Mouse (Mus musculus): ENCODE results near the gene Cry1.

Cry1 gene

DNA sequence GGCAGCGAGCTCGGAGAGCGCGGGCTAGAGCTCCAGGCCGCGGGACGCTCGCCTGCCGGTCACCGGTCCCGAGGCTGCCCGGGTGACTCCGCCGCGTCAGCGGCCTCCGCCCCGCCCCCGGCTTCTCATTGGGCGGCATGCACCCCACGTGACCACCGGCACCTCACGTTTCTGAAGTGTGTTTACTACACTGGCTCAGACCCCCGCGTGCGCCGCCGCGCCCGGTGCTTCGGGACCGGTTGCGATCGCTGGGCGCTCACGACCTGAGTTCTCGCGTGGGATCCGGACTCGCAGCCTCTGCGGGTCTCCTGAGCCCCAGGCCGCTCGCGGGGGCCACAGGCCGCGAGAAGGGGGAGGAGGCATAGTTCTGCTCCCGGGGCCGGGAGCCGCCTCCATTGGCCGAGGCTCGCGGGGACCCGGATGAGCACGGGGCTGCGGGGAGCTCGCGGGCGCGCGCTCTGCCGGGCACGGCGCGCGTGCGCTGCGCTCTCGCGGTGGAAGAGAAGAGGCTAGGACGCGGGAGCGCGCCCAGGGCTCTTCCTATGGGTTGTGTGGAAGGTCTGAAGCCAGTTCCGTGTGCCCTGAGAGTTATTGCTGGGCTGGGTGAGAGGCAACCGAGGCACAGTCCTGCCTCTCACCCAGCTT, at the start of gene Cry1:
Cry1 (minus strand) TSS at position 101 of the 645 bp plus-strand sequence.
- DNase-seq, result peak; percentile 97

DNA sequence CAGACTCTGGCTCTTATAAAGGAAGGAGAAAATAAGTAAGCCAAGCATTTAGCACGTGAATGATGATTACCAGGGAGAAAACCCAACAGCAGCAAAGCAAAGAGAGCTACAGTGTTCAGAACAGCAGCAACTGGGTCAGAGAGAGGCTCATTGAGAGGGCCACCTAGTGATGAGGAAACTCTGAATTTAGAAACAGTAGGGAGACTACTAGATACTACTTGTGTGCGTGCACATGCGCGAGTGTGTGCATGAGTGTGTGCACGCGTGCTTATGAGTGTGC, 36.8 kb upstream of the Cry1 start:
- peak; percentile 24 for DNase-seq

DNA sequence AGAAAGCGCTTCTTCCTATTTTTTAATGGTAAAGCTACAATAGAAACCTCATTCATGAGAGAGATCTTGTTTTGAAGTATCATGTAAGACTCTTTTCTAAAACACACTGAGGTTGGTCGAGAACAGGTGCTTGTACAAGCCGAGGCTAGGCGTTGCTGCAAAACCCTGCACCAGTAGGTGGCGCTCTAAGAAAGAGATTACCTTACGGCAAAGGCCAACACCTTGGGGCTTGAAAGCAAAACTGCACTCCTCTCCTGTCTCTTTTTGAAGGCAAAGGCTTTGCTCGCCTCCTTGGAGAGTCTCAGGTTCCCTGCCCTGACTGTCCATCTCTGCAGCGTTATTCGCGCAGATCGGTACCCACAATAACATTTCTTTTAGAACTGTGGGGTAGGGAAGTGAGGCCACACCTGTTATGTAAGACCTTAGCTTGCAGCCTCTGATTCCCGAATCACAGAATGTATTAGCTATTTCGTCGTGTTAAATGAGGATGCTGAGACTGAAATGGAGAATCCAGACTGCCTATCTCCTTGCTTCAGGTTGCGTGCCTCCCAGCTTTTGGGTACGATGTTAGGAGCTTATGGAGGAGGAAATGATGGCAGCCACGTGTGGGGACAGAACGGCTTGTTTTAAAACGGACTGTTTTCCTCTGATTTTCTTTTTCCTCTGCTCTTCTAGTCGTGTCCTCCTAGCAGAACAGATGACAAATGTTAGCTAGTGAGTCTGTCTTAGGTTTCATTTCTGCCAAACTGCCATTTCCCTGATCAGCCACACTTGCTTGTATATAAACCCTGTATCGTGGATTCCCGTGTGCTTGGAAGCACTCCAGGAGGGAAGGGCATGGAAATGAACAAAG, 36.3 kb upstream of the Cry1 start:
- DNase-seq, result peak; percentile 91

GRCm38 (mm10) chr10:85214847-85215246, 30.0 kb upstream of the Cry1 start:
- no peak for DNase-seq

DNA sequence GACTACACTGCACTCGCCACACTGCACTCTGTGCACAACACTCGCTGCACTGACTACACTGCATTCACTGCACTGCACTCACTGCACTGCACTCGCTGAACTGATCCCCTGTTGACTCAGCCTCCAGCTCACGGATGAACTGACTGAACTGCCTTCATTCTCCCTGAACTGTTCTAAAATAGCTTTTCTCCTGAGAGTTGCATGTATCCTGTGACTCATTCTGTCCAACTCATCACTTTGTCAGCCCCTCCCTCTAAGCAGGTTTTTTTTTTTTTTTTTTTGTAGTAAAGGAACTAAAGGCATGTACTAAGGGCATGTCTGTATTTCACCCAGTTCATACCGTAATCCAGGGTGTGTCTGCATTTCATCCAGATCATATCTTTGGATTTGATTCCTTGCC, 26.8 kb upstream of the Cry1 start:
- DNase-seq, result no peak

DNA sequence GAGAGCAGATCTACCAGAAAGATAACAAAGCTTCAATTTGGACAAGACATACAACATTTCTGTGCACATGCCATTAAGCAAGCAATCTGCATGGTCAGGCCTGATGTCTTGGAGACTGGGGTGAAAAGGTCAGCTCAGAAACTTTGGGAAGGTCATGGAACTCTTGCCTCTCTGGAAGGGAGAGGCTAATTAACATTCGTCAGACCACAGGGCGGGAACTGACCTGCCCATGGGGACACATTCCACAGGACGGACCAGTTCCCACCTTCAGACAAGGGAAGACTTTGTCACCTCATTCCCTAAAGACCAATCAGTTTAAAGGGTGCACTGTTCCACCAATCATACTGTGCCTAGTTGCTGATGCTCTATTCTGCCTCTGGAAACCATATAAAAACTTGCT, 25.3 kb upstream of the Cry1 start:
- no peak for DNase-seq

DNA sequence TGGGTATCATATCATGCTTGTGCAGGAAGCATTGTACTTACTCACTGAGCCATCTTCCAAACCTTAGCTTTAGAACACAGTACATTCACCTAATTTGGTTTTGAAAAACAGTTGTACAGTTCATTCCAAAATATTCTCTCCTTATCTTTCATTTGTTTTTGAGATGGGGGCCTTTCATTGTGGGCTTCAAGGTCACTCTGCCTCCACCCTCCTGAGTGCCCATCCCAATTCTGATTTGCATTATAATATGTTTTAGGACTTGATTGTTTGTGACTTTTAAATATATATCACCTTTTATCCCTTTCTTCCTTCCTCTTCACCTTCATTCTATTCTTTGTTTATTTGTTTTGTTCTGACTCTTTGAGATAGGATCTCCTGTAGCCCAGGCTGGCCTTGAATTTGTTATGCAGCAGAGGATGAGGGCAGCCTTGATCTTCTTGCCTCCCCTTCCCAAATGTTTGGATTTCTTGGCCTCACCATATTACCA, 24.3 kb upstream of the Cry1 start:
- no peak for DNase-seq

DNA sequence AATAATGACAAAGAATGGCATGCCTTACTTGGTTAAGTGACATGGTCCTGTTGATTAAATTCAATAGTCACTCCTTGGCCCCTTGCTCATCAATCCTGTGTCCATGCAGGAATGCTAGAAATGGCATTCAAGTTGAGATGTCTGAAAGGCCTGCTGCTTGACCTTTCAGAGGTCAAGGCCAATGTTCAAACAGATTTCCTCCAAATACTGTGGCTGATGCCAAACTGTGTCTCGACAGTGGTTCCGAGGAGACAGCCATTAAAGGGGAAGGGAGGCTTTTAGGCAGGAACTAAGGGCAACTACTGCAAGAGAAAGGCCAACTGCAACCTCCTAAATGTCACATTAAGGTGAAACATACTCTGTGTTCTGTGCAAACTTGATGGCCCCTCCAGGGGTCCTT, 20.5 kb upstream of the Cry1 start:
- DNase-seq, result no peak

DNA sequence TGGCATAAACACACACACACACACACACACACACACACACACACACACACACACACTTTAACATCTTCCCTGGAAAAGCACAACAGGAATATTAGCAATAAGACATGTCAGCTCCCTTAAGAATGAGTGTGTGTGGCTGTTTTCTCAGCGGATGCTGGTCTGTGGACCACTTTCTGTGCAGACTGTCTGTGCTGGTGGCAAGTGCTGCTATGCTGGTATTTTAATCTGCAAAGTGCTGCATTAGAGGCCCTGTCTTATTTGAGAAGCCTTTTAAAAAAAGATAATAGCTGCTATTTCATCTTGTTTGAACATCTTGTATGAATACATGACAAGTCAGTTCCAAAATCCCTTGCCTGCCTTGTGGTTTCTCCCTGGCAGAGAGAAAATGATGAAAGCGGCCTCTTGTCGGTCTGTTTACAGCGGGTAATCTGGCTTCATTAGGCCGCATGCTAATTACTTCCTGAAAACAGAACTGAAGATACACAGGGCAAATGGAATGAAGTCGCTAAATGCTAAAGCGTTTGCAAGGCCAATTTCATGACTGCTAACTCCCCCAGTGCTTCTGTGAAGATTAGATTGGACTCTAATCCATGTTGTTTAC, 19.5 kb upstream of the Cry1 start:
- no peak for DNase-seq

- DNase-seq, result no peak
Measured at GRCm38 (mm10) chr10:85194528-85194927, 9.7 kb upstream of the Cry1 start.

- DNase-seq, result no peak
Measured at GRCm38 (mm10) chr10:85193321-85193720, 8.5 kb upstream of the Cry1 start.

DNA sequence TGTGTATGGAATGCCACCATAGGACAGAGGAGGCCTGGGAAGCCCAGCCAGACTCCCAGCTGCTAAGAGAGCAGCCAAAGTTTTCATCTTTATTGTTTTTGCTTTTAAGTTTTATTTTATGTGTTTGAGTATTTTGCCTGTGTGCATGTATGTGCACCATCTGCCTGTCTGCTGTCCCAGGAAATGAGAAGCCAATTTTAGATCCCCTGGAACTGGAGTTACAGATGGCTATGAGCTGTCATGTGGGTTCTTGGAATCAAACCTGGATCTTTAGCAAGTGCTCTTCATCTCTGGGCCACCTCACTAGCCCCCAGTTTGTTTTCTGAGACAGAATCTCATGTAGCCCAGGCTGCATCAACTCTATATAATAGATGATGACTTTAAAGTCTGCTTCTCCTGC, 5.8 kb upstream of the Cry1 start:
- no peak for DNase-seq

DNA sequence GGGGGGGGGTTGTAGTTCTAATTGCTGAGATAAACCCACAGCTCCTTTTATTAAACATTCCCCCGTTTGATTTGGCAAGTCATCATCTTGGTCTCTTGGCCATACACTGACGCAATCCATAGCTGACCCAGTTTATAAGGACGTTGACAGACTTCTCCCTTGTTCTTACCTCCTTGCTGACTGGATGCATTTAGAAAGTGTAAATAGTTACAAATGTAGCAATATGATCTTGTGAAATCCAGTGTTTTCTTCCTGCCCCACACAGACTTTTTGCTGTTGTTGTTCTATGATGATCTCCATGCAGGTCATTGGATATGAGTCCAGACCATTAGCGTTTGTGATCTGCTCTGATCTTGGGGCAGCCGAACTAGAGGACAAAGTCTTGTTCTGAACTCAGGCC, 5.1 kb upstream of the Cry1 start:
- no peak for DNase-seq

DNA sequence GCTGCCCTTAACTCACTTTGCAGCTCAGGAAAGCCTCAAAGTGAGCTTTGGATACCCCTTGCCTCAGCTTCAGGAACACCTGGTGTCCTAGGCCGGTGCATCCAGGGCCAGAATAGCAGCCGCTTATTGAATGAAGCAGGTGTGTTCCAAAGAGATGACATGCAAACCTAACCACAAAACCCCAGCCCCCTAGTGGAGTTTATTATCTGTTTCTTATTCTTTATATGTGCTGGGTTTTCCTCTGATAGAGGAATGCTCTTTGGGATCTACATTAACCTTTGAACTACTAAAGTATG, 1.6 kb upstream of the Cry1 start:
- DNase-seq, result no peak

- DNase-seq, result no peak
Measured at GRCm38 (mm10) chr10:85185639-85186498, 1.0 kb upstream of the Cry1 start.

DNA sequence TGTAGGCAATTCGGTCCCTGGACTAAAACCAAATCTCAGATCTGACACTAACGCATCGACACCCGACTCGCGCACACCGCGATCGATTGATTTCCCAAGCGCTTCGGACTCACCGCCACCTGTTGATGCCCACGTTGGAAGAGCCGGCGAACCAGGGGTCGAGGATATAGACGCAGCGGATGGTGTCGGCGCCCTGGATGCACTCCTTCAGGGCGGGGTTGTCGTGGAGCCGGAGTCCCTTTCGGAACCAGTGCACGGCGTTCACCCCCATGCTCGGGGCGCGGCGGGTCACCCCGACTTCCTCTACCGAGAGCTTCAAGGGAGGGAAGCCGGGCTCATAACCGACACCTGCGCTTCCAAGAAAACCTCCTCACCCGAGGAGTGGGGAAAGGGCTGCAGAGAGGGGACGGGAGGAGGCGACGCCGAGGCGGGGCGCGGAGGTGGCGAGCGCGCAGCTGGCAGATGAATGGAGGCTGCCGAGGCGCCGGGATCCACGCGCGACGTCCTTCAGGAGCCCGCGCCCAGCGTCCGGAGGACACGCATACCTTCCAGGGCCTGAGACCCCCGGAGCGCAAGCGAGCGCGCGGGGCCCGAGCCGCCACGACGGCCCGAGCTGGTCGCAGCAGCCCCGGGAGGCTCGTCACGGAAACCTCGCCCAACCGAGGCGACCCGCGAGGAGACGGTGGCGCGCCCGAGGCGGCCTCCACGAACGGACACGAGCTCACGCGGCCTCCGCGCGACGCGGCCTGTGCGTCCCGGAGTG, 482 bp downstream of the Cry1 start:
- peak; percentile 54 for DNase-seq

- DNase-seq, result peak; percentile 39
Measured at GRCm38 (mm10) chr10:85183619-85184018, 1.2 kb downstream of the Cry1 start.

- DNase-seq, result no peak
Measured at GRCm38 (mm10) chr10:85182766-85183165, 2.1 kb downstream of the Cry1 start.

GRCm38 (mm10) chr10:85176640-85177039, 8.2 kb downstream of the Cry1 start:
- DNase-seq, result no peak

- DNase-seq, result no peak
Measured at GRCm38 (mm10) chr10:85165306-85165705, 19.6 kb downstream of the Cry1 start.

GRCm38 (mm10) chr10:85164791-85165190, 20.1 kb downstream of the Cry1 start:
- no peak for DNase-seq

DNA sequence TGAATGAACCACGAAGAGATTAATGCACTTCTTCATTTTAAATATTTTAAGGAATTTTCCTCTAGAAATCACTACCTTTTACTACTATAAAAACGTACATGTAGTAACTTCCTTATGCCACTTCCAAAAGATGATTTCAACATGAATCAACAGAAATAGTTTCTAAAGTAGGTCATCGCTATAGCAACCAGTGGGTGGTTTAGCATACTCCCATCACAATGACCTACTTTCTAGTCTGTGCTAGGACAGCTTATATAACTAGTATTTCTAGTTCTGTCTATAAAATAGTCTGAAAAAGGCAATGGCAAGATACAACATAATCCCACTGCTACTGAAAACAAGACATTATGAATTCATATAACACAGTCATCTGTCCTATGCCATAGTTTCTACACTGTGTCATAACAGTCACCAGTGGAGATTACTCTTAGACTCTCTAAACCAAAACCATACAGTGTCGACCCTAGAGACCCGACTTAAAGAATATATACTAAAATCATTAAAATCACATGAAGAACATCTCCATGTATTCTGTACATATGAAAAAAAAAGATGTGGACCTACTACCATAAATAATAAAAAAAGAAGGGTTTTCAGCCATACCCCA, 23.0 kb downstream of the Cry1 start:
- DNase-seq, result peak; percentile 58

Data from right cerebral cortex, adult 18-20 months (tissue).